Mouse (Mus musculus) bone marrow, adult 2 months (tissue): Measurements from ENCODE around the gene Zc3h13. TPM values are rescaled to one million over a fixed set of nuclear protein-coding genes. Genes with fewer than 3 reads are reported as not detected.

Experiments
- H3K27ac ChIP-seq: fragments of 200-500 bp; 2 replicates; pipeline ENCODE4 v1.5.1; 2012; ENCODE audit warnings: low read depth, mild to moderate bottlenecking, control low read depth, inconsistent platforms, low read length; ENCODE audit not compliant: control insufficient read depth, poor library complexity, insufficient read depth
- H3K4me1 ChIP-seq: fragments of 200-500 bp; 2 replicates; pipeline ENCODE4 v1.6.1; 2011; ENCODE audit warnings: low read length; ENCODE audit not compliant: control insufficient read depth, insufficient read depth
- H3K4me3 ChIP-seq: fragments of 200-500 bp; replicated peaks from 2 replicates; pipeline ENCODE3; 2011; ENCODE audit warnings: mild to moderate bottlenecking, low read depth, low read length, control low read depth; ENCODE audit not compliant: control insufficient read depth
- CTCF ChIP-seq: fragments of 200-500 bp; IDR thresholded peaks from 2 replicates; pipeline ENCODE4 v1.5.1; 2011; ENCODE audit warnings: low read length, control low read depth; ENCODE audit not compliant: control insufficient read depth, insufficient read depth
- POLR2A ChIP-seq: fragments of 200-500 bp; IDR thresholded peaks from 2 replicates; pipeline ENCODE4 v1.6.1; 2011; ENCODE audit warnings: low read depth, mild to moderate bottlenecking, control low read depth, low read length, borderline replicate concordance; ENCODE audit not compliant: control insufficient read depth
- WGBS: fragments of 180-500 bp; shearing (Covaris S2); methylation state at CpG from one replicate; pipeline ENCODE4 v1.1.7; 2018; 5-methylcytosine and 5-hydroxymethylcytosine counted together
- polyA plus RNA-seq: library from polyadenylated mRNA; stranded (reverse); fragments of >200 nt; gene quantifications from 2 replicates; pipeline ENCODE4 v1.2.4, GENCODE M21; 2011; ENCODE audit warnings: low replicate concordance; ENCODE audit not compliant: missing spikeins, insufficient read depth, insufficient read length

The Zc3h13 gene
- polyA plus RNA-seq, 1 experiment: 19.1 TPM

- Histone ChIP-seq H3K4me1 (no peaks in the 10 kb centered on the region), H3K4me3 (no peak overlapping the region)
These were observed 90.9 kb downstream of the Zc3h13 start for GRCm38 (mm10) chr14:75375006-75375598.

DNA sequence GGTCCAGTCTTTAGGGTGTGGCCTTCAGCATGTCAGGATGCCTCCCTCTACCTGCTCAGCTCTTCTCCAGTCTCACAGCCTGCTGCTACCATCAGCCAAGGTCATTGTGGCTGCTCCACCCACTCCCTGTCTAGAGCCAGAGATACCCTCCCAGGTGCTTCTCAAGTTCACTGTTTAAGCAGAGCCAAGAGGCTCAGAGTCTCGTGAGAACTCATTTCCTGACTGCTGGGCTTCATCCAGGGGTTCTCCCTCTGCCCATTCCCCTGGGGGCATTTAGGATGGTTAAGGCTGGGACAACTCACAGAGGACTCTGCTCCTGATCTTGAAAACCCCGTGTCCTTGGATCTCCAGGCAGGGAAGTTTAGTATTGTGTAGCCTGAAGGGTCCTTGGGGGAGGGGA, 92.1 kb downstream of the Zc3h13 start:
- Histone ChIP-seq H3K27ac (no peak overlapping the region), H3K4me1 (no peaks in the 10 kb centered on the region), H3K4me3 (no peak overlapping the region)
- WGBS: 36% methylated on average over 2 of the region's 2 CpGs
- TF ChIP-seq POLR2A: no peak
- TF ChIP-seq CTCF: no peak

More at GRCm38 (mm10) chr14:75375006-75375598, 90.9 kb downstream of the Zc3h13 start:
- no peak overlapping the region for H3K27ac ChIP-seq
- TF ChIP-seq CTCF (no peak), POLR2A (no peak)
- WGBS: 71% methylated on average over 11 of the region's 11 CpGs

- Histone ChIP-seq H3K4me3 (no peak overlapping the region), H3K4me1 (no peaks in the 10 kb centered on the region), H3K27ac (no peak overlapping the region)
- no peak for TF ChIP-seq POLR2A
- 73% methylated on average over 7 of the region's 7 CpGs for WGBS
These were observed 93.4 kb downstream of the Zc3h13 start for GRCm38 (mm10) chr14:75377612-75378011.

Other genes with a start within 250 kb of the Zc3h13 start
- not detected in 2 replicates for gene Lrrc63, start 153.5 kb upstream of the Zc3h13 start, polyA plus RNA-seq
- gene Lcp1, start 153.3 kb upstream of the Zc3h13 start, polyA plus RNA-seq: 67.5 and 169 TPM in 2 replicates
- 1.8 TPM in 1 of 2 replicates, not detected in the other for gene Cpb2, start 42.1 kb upstream of the Zc3h13 start, polyA plus RNA-seq
- not detected in 2 replicates for gene Siah3, start 171.6 kb downstream of the Zc3h13 start, polyA plus RNA-seq